Mouse (Mus musculus): ENCODE measurements around the gene Pdgfc.

The Pdgfc gene

GRCm38 (mm10) chr3:81036151-81036553 lies at the start of gene Pdgfc:
Gene Pdgfc, plus strand, starts transcription at chr3:81036416.
- no peak for DNase-seq

GRCm38 (mm10) chr3:81009245-81009644 lies 27.0 kb upstream of the Pdgfc start:
- DNase-seq: no peak

- DNase-seq: no peak
Measured at GRCm38 (mm10) chr3:81009899-81010298, 26.3 kb upstream of the Pdgfc start.

GRCm38 (mm10) chr3:81017385-81018051 lies 18.7 kb upstream of the Pdgfc start:
- DNase-seq: peak; percentile 23

GRCm38 (mm10) chr3:81020064-81020463 lies 16.2 kb upstream of the Pdgfc start:
- DNase-seq: no peak

GRCm38 (mm10) chr3:81021783-81022182 lies 14.4 kb upstream of the Pdgfc start:
- DNase-seq: no peak

GRCm38 (mm10) chr3:81022266-81022665 lies 13.9 kb upstream of the Pdgfc start:
- DNase-seq: no peak

GRCm38 (mm10) chr3:81022845-81023244 lies 13.4 kb upstream of the Pdgfc start:
- no peak for DNase-seq

GRCm38 (mm10) chr3:81023568-81023967 lies 12.6 kb upstream of the Pdgfc start:
- no peak for DNase-seq

GRCm38 (mm10) chr3:81025568-81026213 lies 10.5 kb upstream of the Pdgfc start:
- DNase-seq: no peak

- DNase-seq: no peak
Measured at GRCm38 (mm10) chr3:81028361-81028760, 7.9 kb upstream of the Pdgfc start.

GRCm38 (mm10) chr3:81029321-81029720 lies 6.9 kb upstream of the Pdgfc start:
- no peak for DNase-seq

GRCm38 (mm10) chr3:81029909-81030308 lies 6.3 kb upstream of the Pdgfc start:
- DNase-seq: no peak

- DNase-seq: no peak
Measured at GRCm38 (mm10) chr3:81030311-81030710, 5.9 kb upstream of the Pdgfc start.

GRCm38 (mm10) chr3:81032014-81032413 lies 4.2 kb upstream of the Pdgfc start:
- DNase-seq: no peak

GRCm38 (mm10) chr3:81034336-81035102 lies 1.7 kb upstream of the Pdgfc start:
- DNase-seq: no peak

GRCm38 (mm10) chr3:81036554-81037311 lies 517 bp downstream of the Pdgfc start:
- peak; percentile 50 for DNase-seq

GRCm38 (mm10) chr3:81037312-81037859 lies 1.2 kb downstream of the Pdgfc start:
- DNase-seq: peak; percentile 35

GRCm38 (mm10) chr3:81039131-81039653 lies 3.0 kb downstream of the Pdgfc start:
- peak; percentile 12 for DNase-seq

GRCm38 (mm10) chr3:81044653-81045343 lies 8.6 kb downstream of the Pdgfc start:
- DNase-seq: no peak

GRCm38 (mm10) chr3:81045344-81046050 lies 9.3 kb downstream of the Pdgfc start:
- DNase-seq: no peak

All from right cerebral cortex, postnatal 14 days (tissue).